Mouse (Mus musculus) liver, embryonic 16.5 days (tissue): ENCODE measurements around the gene Smim7. TPM values are rescaled to one million over a fixed set of nuclear protein-coding genes. Genes with fewer than 3 reads are reported as not detected.
A peak's percentile ranks its signal among the peaks of the same experiment; 100 is the strongest.

ENCODE experiments used
- ATAC-seq: fragments of 200-750 bp; cut with Nextera tagmentation; 2 replicates; pipeline ENCODE4 v1.8.0; 2017; ENCODE audit warnings: low read depth, mild to moderate bottlenecking, moderate number of reproducible peaks, moderate library complexity
- H3K27ac ChIP-seq: fragments of 300-500 bp; sonication (generic); 2 replicates; pipeline ENCODE4 v1.5.1; 2014; ENCODE audit warnings: mild to moderate bottlenecking, low read length
- H3K27me3 ChIP-seq: fragments of 300-500 bp; sonication (generic); 2 replicates; pipeline ENCODE4 v1.6.1; 2014; ENCODE audit warnings: low read depth, low read length, mixed read lengths; ENCODE audit not compliant: control insufficient read depth, insufficient read depth
- H3K36me3 ChIP-seq: fragments of 300-500 bp; sonication (generic); 2 replicates; pipeline ENCODE4 v1.6.1; 2014; ENCODE audit warnings: mild to moderate bottlenecking; ENCODE audit not compliant: control insufficient read depth, insufficient read depth
- H3K4me1 ChIP-seq: fragments of 300-500 bp; sonication (generic); 2 replicates; pipeline ENCODE4 v1.6.1; 2014; ENCODE audit warnings: low read depth, low read length, mixed read lengths; ENCODE audit not compliant: control insufficient read depth
- H3K4me2 ChIP-seq: fragments of 300-500 bp; sonication (generic); 2 replicates; pipeline ENCODE4 v1.6.1; 2014; ENCODE audit warnings: low read depth, low read length, mixed read lengths
- H3K4me3 ChIP-seq: fragments of 300-500 bp; sonication (generic); 2 replicates; pipeline ENCODE4 v1.5.1; 2014; ENCODE audit warnings: low read depth, mild to moderate bottlenecking, low read length
- H3K9ac ChIP-seq: fragments of 300-500 bp; sonication (generic); 2 replicates; pipeline ENCODE4 v1.6.1; 2014; ENCODE audit warnings: low read depth, low read length
- H3K9me3 ChIP-seq: fragments of 300-500 bp; sonication (generic); replicated peaks from 2 replicates; pipeline ENCODE4 v1.6.1; 2016; ENCODE audit warnings: low read length; ENCODE audit not compliant: control insufficient read depth
- WGBS: fragments of 180-500 bp; shearing (Covaris S2); extraction: QIAGEN DNeasy Blood & Tissue Kit; methylation state at CpG from one replicate; pipeline ENCODE4 v1.1.7; 2014; ENCODE audit not compliant: insufficient replicate concordance; 5-methylcytosine and 5-hydroxymethylcytosine counted together
- polyA plus RNA-seq: library from polyadenylated mRNA; unstranded; fragments of >200 nt; fragmentation: Nextera tagmentation; extraction: Ambion mirVana; gene quantifications from 2 replicates; pipeline ENCODE4 v1.2.1, GENCODE M21; 2015

Gene Smim7
- polyA plus RNA-seq, 1 experiment from 2014 or later: 40.1 TPM

GRCm38 (mm10) chr8:72549314-72549892 is 21.5 kb downstream of the Smim7 start:
- Histone ChIP-seq H3K4me1 (peaks cover 30% of the 10 kb centered on the region), H3K9me3 (no peaks in the 10 kb centered on the region), H3K27me3 (no peaks in the 10 kb centered on the region), H3K9ac (peak overlapping the region; percentile 83), H3K4me2 (peak overlapping the region; percentile 97), H3K27ac (peak overlapping the region; percentile 93), H3K4me3 (peak overlapping the region; percentile 98), H3K36me3 (no peaks in the 10 kb centered on the region)
- ATAC-seq: no peak
- 16% methylated on average over 5 of the region's 5 CpGs for WGBS

- Histone ChIP-seq H3K36me3 (no peaks in the 10 kb centered on the region), H3K9me3 (no peaks in the 10 kb centered on the region), H3K4me2 (peak overlapping the region; percentile 97), H3K27ac (peak overlapping the region; percentile 93), H3K27me3 (no peaks in the 10 kb centered on the region), H3K4me3 (peak overlapping the region; percentile 98), H3K9ac (peak overlapping the region; percentile 83), H3K4me1 (peaks cover 30% of the 10 kb centered on the region)
- peak; percentile 28 for ATAC-seq
- WGBS: under 1% methylated on average over 45 of the region's 45 CpGs
Measured at GRCm38 (mm10) chr8:72548644-72549313, 22.1 kb downstream of the Smim7 start.

GRCm38 (mm10) chr8:72547802-72548643 is 22.9 kb downstream of the Smim7 start, which contains the start of gene Med26:
Gene Med26, minus strand, starts transcription at chr8:72548270.
- H3K36me3 ChIP-seq: no peaks in the 10 kb centered on the region
- peak within 1 kb of the TSS; percentile 97 for H3K4me2 ChIP-seq
- peak within 1 kb of the TSS; percentile 93 for H3K27ac ChIP-seq
- H3K27me3 ChIP-seq: no peaks in the 10 kb centered on the region
- peak within 1 kb of the TSS; percentile 99 for H3K9ac ChIP-seq
- peak within 1 kb of the TSS; percentile 98 for H3K4me3 ChIP-seq
- under 1% methylated on average over 92 of the region's 92 CpGs for WGBS
- peaks cover 30% of the 10 kb centered on the region for H3K4me1 ChIP-seq
- peak; percentile 97 for ATAC-seq
- H3K9me3 ChIP-seq: no peaks in the 10 kb centered on the region

- WGBS: 1% methylated on average over 27 of the region's 27 CpGs
- peak overlapping the region; percentile 97 for H3K4me2 ChIP-seq
- peaks cover 30% of the 10 kb centered on the region for H3K4me1 ChIP-seq
Measured at GRCm38 (mm10) chr8:72547122-72547801, 23.6 kb downstream of the Smim7 start.

GRCm38 (mm10) chr8:72539234-72539633 is 31.7 kb downstream of the Smim7 start:
- Histone ChIP-seq H3K4me3 (no peak overlapping the region), H3K4me1 (no peaks in the 10 kb centered on the region), H3K4me2 (no peak overlapping the region), H3K27ac (no peak overlapping the region), H3K36me3 (no peaks in the 10 kb centered on the region), H3K9ac (no peak overlapping the region), H3K9me3 (no peaks in the 10 kb centered on the region), H3K27me3 (no peaks in the 10 kb centered on the region)
- ATAC-seq: no peak

More at GRCm38 (mm10) chr8:72547122-72547801, 23.6 kb downstream of the Smim7 start:
- Histone ChIP-seq H3K27me3 (no peaks in the 10 kb centered on the region), H3K36me3 (no peaks in the 10 kb centered on the region), H3K27ac (peak overlapping the region; percentile 83), H3K9me3 (no peaks in the 10 kb centered on the region), H3K4me3 (peak overlapping the region; percentile 98), H3K9ac (peak overlapping the region; percentile 99)
- 0 out of 2 replicates have a peak, but pooled peaks have one; percentile 0 for ATAC-seq

DNA sequence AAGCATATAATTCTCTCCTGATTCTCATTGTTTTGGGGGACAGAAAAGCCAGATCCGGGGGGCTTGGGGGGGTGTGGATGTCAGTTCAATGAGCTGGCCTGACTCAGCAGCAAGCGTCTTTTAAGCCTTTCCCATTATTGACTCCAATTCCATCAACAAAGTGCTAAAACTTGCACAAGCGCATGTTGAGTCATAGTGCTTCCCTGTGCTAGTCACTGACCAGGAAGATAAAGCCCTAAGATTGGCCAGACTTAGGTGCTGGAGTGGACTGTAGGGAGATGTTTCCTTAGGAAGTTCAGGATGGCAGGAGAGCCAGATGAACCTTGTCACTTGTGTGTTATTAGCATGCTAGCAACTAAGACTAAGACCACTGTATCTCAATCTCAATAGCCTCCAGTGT is 36.0 kb downstream of the Smim7 start:
- H3K27ac ChIP-seq: no peak overlapping the region
- no peak overlapping the region for H3K9ac ChIP-seq
- ATAC-seq: no peak
- no peak overlapping the region for H3K4me2 ChIP-seq
- no peaks in the 10 kb centered on the region for H3K36me3 ChIP-seq
- H3K4me3 ChIP-seq: no peak overlapping the region
- no peaks in the 10 kb centered on the region for H3K9me3 ChIP-seq
- H3K27me3 ChIP-seq: no peaks in the 10 kb centered on the region
- 75% methylated on average over 3 of the region's 3 CpGs for WGBS
- H3K4me1 ChIP-seq: no peaks in the 10 kb centered on the region

GRCm38 (mm10) chr8:72532103-72532502 is 38.8 kb downstream of the Smim7 start:
- no peak overlapping the region for H3K9ac ChIP-seq
- H3K4me3 ChIP-seq: no peak overlapping the region
- 70% methylated on average over 1 of the region's 1 CpGs for WGBS
- no peak overlapping the region for H3K4me2 ChIP-seq
- no peaks in the 10 kb centered on the region for H3K9me3 ChIP-seq
- no peaks in the 10 kb centered on the region for H3K36me3 ChIP-seq
- H3K27me3 ChIP-seq: no peaks in the 10 kb centered on the region
- ATAC-seq: no peak
- no peaks in the 10 kb centered on the region for H3K4me1 ChIP-seq
- no peak overlapping the region for H3K27ac ChIP-seq

DNA sequence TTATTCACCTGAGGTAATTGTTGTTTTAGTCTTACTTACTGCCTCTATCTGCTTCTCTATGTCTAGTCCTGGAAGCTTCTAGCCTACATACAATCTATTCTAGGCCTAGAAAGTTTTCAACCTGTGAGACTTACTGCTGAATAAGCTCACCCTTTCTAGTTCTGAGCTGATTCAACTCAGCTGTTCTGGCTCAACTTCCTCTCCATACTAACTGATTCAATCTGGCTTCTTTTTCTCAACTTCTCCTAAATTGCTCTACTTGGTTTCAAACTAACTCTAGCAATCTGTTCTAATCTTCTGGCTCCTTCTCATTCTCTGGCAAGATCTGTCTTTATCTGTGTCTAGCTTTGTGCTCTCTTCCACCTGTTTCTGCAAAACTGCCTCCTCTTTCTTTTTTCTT is 49.0 kb downstream of the Smim7 start:
- H3K9ac ChIP-seq: no peak overlapping the region
- H3K4me1 ChIP-seq: no peaks in the 10 kb centered on the region; the same call in 1 of the 2 replicates
- H3K27me3 ChIP-seq: no peaks in the 10 kb centered on the region
- no peak overlapping the region for H3K4me3 ChIP-seq
- H3K27ac ChIP-seq: no peak overlapping the region
- no peak overlapping the region for H3K4me2 ChIP-seq
- peaks cover 2% of the 10 kb centered on the region; the same call in 1 of the 2 replicates for H3K36me3 ChIP-seq
- no peaks in the 10 kb centered on the region for H3K9me3 ChIP-seq
- ATAC-seq: no peak
